Mouse (Mus musculus): ENCODE results near the gene Aptx. TPM values are rescaled to one million over a fixed set of nuclear protein-coding genes. Genes with fewer than 3 reads are reported as not detected.

Aptx gene
- polyA plus RNA-seq (2016; fragmentation: Nextera tagmentation; extraction: Ambion mirVana): 52.6 and 54.2 TPM in 2 replicates

DNA sequence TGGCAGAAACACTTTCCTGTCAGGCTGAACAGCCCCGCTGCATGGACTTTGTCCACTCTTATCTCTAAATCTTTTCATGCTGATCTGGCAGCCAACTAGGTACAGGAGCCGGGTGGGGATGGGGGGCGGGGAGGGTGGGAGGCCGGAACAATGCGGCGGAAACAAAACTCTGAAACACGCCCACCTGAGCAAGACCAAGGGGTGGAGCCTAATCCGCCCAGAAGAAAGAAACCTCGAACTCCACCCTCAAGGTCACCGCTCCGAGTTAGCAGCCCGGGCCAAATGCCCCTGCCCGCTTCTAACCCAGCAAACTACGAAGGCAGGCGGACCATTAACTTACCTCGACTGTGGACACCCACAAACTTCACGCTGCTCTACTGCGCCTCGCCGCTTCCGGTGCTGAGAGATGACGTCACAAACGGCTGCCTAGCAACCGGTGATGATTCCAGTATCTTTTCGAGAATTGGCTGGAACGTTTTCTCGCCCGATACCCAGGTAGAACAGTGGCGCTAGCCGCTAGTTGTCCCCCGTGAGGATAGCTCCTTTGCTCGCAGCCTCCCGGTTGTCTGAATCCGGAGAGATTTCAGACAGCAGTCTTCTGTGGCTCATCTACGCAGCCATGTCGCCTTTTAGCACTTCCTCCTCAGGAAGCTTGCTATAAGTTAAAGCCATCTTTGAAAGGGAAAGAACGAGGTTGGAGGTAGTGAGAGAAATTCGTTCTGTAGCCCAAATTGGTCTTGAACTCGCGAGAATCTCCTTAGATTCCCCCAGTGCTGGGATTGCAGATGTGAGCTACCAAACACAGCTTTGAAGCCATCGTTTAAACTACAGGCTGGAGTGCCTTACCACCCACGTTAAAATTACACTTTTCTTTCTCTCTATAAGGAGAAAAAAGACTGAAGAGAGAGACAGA, at the start of gene Aptx:
Aptx (minus strand) TSS at position 398 of the 913 bp plus-strand sequence.
- peak within 1 kb of the TSS; percentile 72 for H3K4me2 ChIP-seq (replicated peaks)

GRCm38 (mm10) chr4:40735351-40735750, 32.4 kb upstream of the Aptx start:
- no peaks in the 10 kb centered on the region for H3K9me3 ChIP-seq (replicated peaks)
- no peak overlapping the region for H3K4me2 ChIP-seq (replicated peaks)
- H3K4me1 ChIP-seq: no peaks in the 10 kb centered on the region
- no peaks in the 10 kb centered on the region for H3K27me3 ChIP-seq
- H3K4me3 ChIP-seq: no peak overlapping the region
- ATAC-seq (ENCODE audit: low FRiP score): no peak
- H3K36me3 ChIP-seq: peaks cover 81% of the 10 kb centered on the region
- 81% methylated on average over 1 of the region's 1 CpGs for WGBS
- no peak overlapping the region for H3K9ac ChIP-seq
- no peak overlapping the region for H3K27ac ChIP-seq

More for the DNA sequence above, at the start of gene Aptx:
- Histone ChIP-seq H3K4me1 (peaks cover 20% of the 10 kb centered on the region), H3K9me3 (replicated peaks) (no peaks in the 10 kb centered on the region), H3K27me3 (no peaks in the 10 kb centered on the region), H3K27ac (peak within 1 kb of the TSS; percentile 94), H3K36me3 (no peaks in the 10 kb centered on the region), H3K4me3 (peak within 1 kb of the TSS; percentile 56), H3K9ac (peak within 1 kb of the TSS; percentile 70)
- ATAC-seq (ENCODE audit: low FRiP score): peak; percentile 95
- under 1% methylated on average over 42 of the region's 42 CpGs for WGBS

- no peak for ATAC-seq (ENCODE audit: low FRiP score)
- Histone ChIP-seq H3K4me2 (replicated peaks) (no peak overlapping the region), H3K36me3 (peaks cover 83% of the 10 kb centered on the region), H3K4me1 (peaks cover 5% of the 10 kb centered on the region), H3K9me3 (replicated peaks) (no peaks in the 10 kb centered on the region), H3K9ac (no peak overlapping the region), H3K27ac (no peak overlapping the region), H3K4me3 (no peak overlapping the region), H3K27me3 (no peaks in the 10 kb centered on the region)
Measured at GRCm38 (mm10) chr4:40731262-40731661, 28.3 kb upstream of the Aptx start.

DNA sequence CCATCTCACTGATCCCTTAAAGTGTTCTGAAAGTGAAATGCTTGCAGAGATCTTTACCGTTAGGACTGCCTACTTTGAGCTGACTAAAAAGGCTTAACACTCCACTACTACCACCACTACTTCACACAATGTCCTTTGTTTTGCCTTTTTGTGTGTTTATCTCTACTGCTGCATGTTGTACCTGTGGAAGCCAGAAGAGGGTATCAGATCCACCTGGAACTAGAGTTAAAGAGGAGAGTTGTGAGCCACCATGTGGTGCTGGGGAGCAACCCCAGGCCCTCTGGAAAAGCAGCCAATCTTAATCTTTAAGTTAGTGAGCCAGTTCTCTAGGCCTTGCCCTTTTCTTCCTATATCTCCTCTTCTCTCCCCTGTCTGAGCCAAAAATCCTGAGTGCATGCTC, 24.3 kb upstream of the Aptx start:
- Histone ChIP-seq H3K9ac (no peak overlapping the region), H3K9me3 (replicated peaks) (no peaks in the 10 kb centered on the region), H3K4me1 (peaks cover 32% of the 10 kb centered on the region), H3K36me3 (peaks cover 69% of the 10 kb centered on the region), H3K4me2 (replicated peaks) (no peak overlapping the region), H3K27me3 (no peaks in the 10 kb centered on the region), H3K4me3 (no peak overlapping the region), H3K27ac (no peak overlapping the region)
- WGBS: 85% methylated on average over 1 of the region's 1 CpGs
- ATAC-seq (ENCODE audit: low FRiP score): no peak

- ATAC-seq (ENCODE audit: low FRiP score): no peak
Measured at GRCm38 (mm10) chr4:40725554-40725953, 22.6 kb upstream of the Aptx start.

GRCm38 (mm10) chr4:40725141-40725540, 22.1 kb upstream of the Aptx start:
- Histone ChIP-seq H3K36me3 (peaks cover 50% of the 10 kb centered on the region), H3K4me2 (replicated peaks) (peak overlapping the region; percentile 78), H3K27ac (no peak overlapping the region), H3K4me3 (peak overlapping the region; percentile 94; the same call in 1 of the 2 replicates), H3K9ac (no peak overlapping the region), H3K27me3 (no peaks in the 10 kb centered on the region), H3K9me3 (replicated peaks) (no peaks in the 10 kb centered on the region), H3K4me1 (peaks cover 42% of the 10 kb centered on the region)
- no peak for ATAC-seq (ENCODE audit: low FRiP score)
- WGBS: 88% methylated on average over 7 of the region's 7 CpGs

More at GRCm38 (mm10) chr4:40725554-40725953, 22.6 kb upstream of the Aptx start:
- peak overlapping the region; percentile 78; the same call in 1 of the 2 replicates for H3K4me2 ChIP-seq (replicated peaks)
- peaks cover 54% of the 10 kb centered on the region for H3K36me3 ChIP-seq
- no peak overlapping the region for H3K27ac ChIP-seq
- 0 out of 2 replicates have a peak overlapping the region, but pooled peaks have one; percentile 94 for H3K4me3 ChIP-seq
- no peaks in the 10 kb centered on the region for H3K9me3 ChIP-seq (replicated peaks)
- peaks cover 42% of the 10 kb centered on the region for H3K4me1 ChIP-seq
- H3K27me3 ChIP-seq: no peaks in the 10 kb centered on the region
- H3K9ac ChIP-seq: no peak overlapping the region

GRCm38 (mm10) chr4:40722687-40723460, 19.9 kb upstream of the Aptx start:
- H3K4me1 ChIP-seq: peaks cover 42% of the 10 kb centered on the region
- peak; percentile 94 for ATAC-seq (ENCODE audit: low FRiP score)
- H3K9me3 ChIP-seq (replicated peaks): no peaks in the 10 kb centered on the region
- H3K27ac ChIP-seq: peak overlapping the region; percentile 100
- under 1% methylated on average over 53 of the region's 62 CpGs for WGBS
- H3K9ac ChIP-seq: peak overlapping the region; percentile 99
- peaks cover 30% of the 10 kb centered on the region for H3K36me3 ChIP-seq
- H3K27me3 ChIP-seq: no peaks in the 10 kb centered on the region
- H3K4me2 ChIP-seq (replicated peaks): peak overlapping the region; percentile 78
- H3K4me3 ChIP-seq: peak overlapping the region; percentile 94

- Histone ChIP-seq H3K9me3 (replicated peaks) (no peaks in the 10 kb centered on the region), H3K4me1 (peaks cover 40% of the 10 kb centered on the region), H3K27me3 (no peaks in the 10 kb centered on the region), H3K36me3 (peaks cover 25% of the 10 kb centered on the region), H3K4me3 (peak within 1 kb of the TSS; percentile 94), H3K27ac (peak within 1 kb of the TSS; percentile 100), H3K9ac (peak within 1 kb of the TSS; percentile 99), H3K4me2 (replicated peaks) (peak within 1 kb of the TSS; percentile 78)
- peak; percentile 94 for ATAC-seq (ENCODE audit: low FRiP score)
- WGBS: under 1% methylated on average over 41 of the region's 54 CpGs
Measured at GRCm38 (mm10) chr4:40722011-40722666, 19.1 kb upstream of the Aptx start, which contains the start of gene Dnaja1. TSS of gene Dnaja1 (plus strand) at chr4:40722150.

- no peaks in the 10 kb centered on the region for H3K9me3 ChIP-seq (replicated peaks)
- 94% methylated on average over 8 of the region's 8 CpGs for WGBS
- H3K27ac ChIP-seq: no peak overlapping the region
- peaks cover 16% of the 10 kb centered on the region for H3K36me3 ChIP-seq
- H3K9ac ChIP-seq: no peak overlapping the region
- H3K4me2 ChIP-seq (replicated peaks): no peak overlapping the region
- H3K4me1 ChIP-seq: peaks cover 34% of the 10 kb centered on the region
- ATAC-seq (ENCODE audit: low FRiP score): no peak
- no peaks in the 10 kb centered on the region for H3K27me3 ChIP-seq
- H3K4me3 ChIP-seq: no peak overlapping the region
Measured at GRCm38 (mm10) chr4:40720910-40721309, 17.9 kb upstream of the Aptx start.

- no peak overlapping the region for H3K27ac ChIP-seq
- no peak for ATAC-seq (ENCODE audit: low FRiP score)
- no peak overlapping the region for H3K4me2 ChIP-seq (replicated peaks)
- no peak overlapping the region for H3K4me3 ChIP-seq
- no peaks in the 10 kb centered on the region for H3K36me3 ChIP-seq
- H3K9ac ChIP-seq: no peak overlapping the region
- WGBS: 90% methylated on average over 3 of the region's 3 CpGs
- no peaks in the 10 kb centered on the region for H3K27me3 ChIP-seq
- peaks cover 11% of the 10 kb centered on the region for H3K4me1 ChIP-seq
- H3K9me3 ChIP-seq (replicated peaks): no peaks in the 10 kb centered on the region
Measured at GRCm38 (mm10) chr4:40717141-40717540, 14.1 kb upstream of the Aptx start.

DNA sequence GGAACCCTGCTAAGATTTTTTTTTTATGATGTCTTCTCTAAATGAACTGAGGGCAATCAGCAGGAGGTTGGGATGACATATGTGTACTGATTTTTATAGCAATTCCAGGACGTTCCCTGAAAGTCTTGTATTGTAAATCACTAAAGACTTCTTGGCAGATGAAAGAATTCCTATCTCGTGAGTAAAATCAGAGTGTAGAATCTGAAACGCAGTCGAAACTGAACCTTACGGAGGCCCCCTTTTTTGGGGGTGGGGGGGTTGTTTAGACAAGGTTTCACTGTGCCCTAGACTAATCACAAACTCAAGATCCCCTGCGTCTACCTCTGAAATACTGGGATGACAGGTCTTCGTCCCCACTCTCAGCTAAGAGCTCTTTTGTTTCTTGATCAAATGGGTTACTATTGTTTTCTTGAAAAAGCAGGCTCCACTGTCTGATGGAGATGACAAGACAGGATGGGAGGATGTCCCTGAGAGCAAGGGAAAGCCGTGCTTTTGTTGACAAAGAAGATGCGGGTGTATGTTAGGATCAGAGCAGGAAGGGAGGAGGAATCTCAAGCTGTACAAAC, 799 bp upstream of the Aptx start:
- Histone ChIP-seq H3K4me1 (peaks cover 20% of the 10 kb centered on the region), H3K9ac (peak overlapping the region; percentile 70), H3K36me3 (no peaks in the 10 kb centered on the region), H3K9me3 (replicated peaks) (no peaks in the 10 kb centered on the region), H3K4me3 (peak overlapping the region; percentile 56), H3K27me3 (no peaks in the 10 kb centered on the region), H3K4me2 (replicated peaks) (peak overlapping the region; percentile 72), H3K27ac (peak overlapping the region; percentile 94)
- WGBS: 29% methylated on average over 9 of the region's 9 CpGs
- no peak for ATAC-seq (ENCODE audit: low FRiP score)

Measured in hindbrain, embryonic 12.5 days (tissue).